Mouse (Mus musculus): Measurements from ENCODE around the gene Tbc1d22b.

GRCm38 (mm10) chr17:29623488-29623887 lies 73.9 kb downstream of the Tbc1d22b start:
- TF ChIP-seq POLR2A (IDR thresholded peaks at IDR 0.05; ENCODE audit: insufficient read depth, low read depth, low read length): no peak
- TF ChIP-seq CTCF (IDR thresholded peaks at IDR 0.05; ENCODE audit: insufficient read depth, low read depth, low read length): no peak

Measured in olfactory bulb, adult 2 months (tissue).